Mouse (Mus musculus): Measurements from ENCODE around the gene Olfr1298. TPM values are rescaled to one million over a fixed set of nuclear protein-coding genes. Genes with fewer than 3 reads are reported as not detected.

Gene Olfr1298
- not detected in 2 replicates for total RNA-seq (2017)

GRCm38 (mm10) chr2:111649101-111649500 lies at the start of gene Olfr1298:
TSS of gene Olfr1298 (minus strand) at chr2:111649201.
- ATAC-seq (replicated peaks; ENCODE audit: low read depth, poor library complexity, severe bottlenecking), result no peak

DNA sequence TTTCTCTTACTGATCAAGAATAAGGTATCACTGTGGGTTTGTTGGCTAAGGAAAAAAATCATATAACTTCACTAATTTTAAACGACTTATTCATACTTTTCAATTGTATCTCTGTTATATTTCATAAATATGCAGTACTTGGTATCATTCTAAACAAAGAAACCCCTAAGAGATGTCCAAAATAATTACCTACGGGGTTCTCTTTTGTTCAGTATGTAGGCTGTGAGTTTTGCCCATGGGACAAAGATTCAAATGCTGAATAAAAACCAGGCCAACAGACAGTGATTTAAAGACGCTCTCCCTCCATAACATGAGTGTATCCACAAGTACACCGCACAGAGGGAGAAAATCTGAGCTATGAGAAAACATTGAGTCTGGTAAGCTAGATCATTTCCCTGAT lies 12.1 kb upstream of the Olfr1298 start, which contains the start of gene Olfr1299:
TSS of gene Olfr1299 (plus strand) at position 301 of the 400 bp plus-strand sequence.
- ATAC-seq (replicated peaks; ENCODE audit: low read depth, poor library complexity, severe bottlenecking), result no peak

- no peak for ATAC-seq (replicated peaks; ENCODE audit: low read depth, poor library complexity, severe bottlenecking)
Measured at GRCm38 (mm10) chr2:111626397-111626796, 22.6 kb downstream of the Olfr1298 start, which contains the start of gene Olfr1297. TSS of gene Olfr1297 (minus strand) at chr2:111626497.

Other genes starting within 250 kb of the Olfr1298 start
- not detected in 2 replicates for gene Olfr1286, start 226.1 kb downstream of the Olfr1298 start, total RNA-seq (2017)
- gene Olfr1287, start 200.1 kb downstream of the Olfr1298 start, total RNA-seq (2017), result not detected in 2 replicates
- not detected in 2 replicates for gene Olfr1288, start 175.1 kb downstream of the Olfr1298 start, total RNA-seq (2017)
- gene Olfr1289, start 168.4 kb downstream of the Olfr1298 start, total RNA-seq (2017), result not detected in 2 replicates
- not detected in 2 replicates for gene Olfr1290, start 155.4 kb downstream of the Olfr1298 start, total RNA-seq (2017)
- not detected in 2 replicates for gene Olfr1291-ps1, start 152.0 kb downstream of the Olfr1298 start, total RNA-seq (2017)
- not detected in 2 replicates for gene Olfr1293-ps, start 124.0 kb downstream of the Olfr1298 start, total RNA-seq (2017)
- gene Olfr1294, start 108.9 kb downstream of the Olfr1298 start, total RNA-seq (2017), result not detected in 2 replicates
- gene Olfr1295, start 79.5 kb downstream of the Olfr1298 start, total RNA-seq (2017), result not detected in 2 replicates
- gene Olfr1297, start 22.7 kb downstream of the Olfr1298 start, total RNA-seq (2017), result not detected in 2 replicates
- not detected in 2 replicates for gene Olfr1299, start 12.2 kb upstream of the Olfr1298 start, total RNA-seq (2017)
- not detected in 2 replicates for gene Olfr1301, start 101.8 kb upstream of the Olfr1298 start, total RNA-seq (2017)
- not detected in 2 replicates for gene Olfr1302, start 128.2 kb upstream of the Olfr1298 start, total RNA-seq (2017)
- gene Olfr1303, start 171.1 kb upstream of the Olfr1298 start, total RNA-seq (2017), result not detected in 2 replicates
- not detected in 2 replicates for gene Olfr1305, start 227.9 kb upstream of the Olfr1298 start, total RNA-seq (2017)

Data from common myeloid progenitor, adult 5-6 weeks (primary cell).